Mouse (Mus musculus) liver, embryonic 12.5 days (tissue): ENCODE measurements around the gene Pde9a. TPM values are rescaled to one million over a fixed set of nuclear protein-coding genes. Genes with fewer than 3 reads are reported as not detected.

Source experiments
- ATAC-seq: fragments of 200-750 bp; cut with Nextera tagmentation; 2 replicates; pipeline ENCODE4 v1.8.0; 2017; ENCODE audit warnings: moderate number of reproducible peaks, mild to moderate bottlenecking, moderate library complexity
- H3K27ac ChIP-seq: fragments of 300-500 bp; sonication (generic); 2 replicates; pipeline ENCODE4 v1.5.1; 2016; ENCODE audit warnings: mild to moderate bottlenecking
- H3K27me3 ChIP-seq: fragments of 300-500 bp; sonication (generic); replicated peaks from 2 replicates; pipeline ENCODE4 v1.6.1; 2016; ENCODE audit warnings: mild to moderate bottlenecking, moderate library complexity
- H3K36me3 ChIP-seq: fragments of 300-500 bp; sonication (generic); 2 replicates; pipeline ENCODE4 v1.6.1; 2016; ENCODE audit warnings: mild to moderate bottlenecking, moderate library complexity
- H3K4me1 ChIP-seq: fragments of 300-500 bp; sonication (generic); 2 replicates; pipeline ENCODE4 v1.6.1; 2016
- H3K4me2 ChIP-seq: fragments of 300-500 bp; sonication (generic); 2 replicates; pipeline ENCODE4 v1.6.1; 2016; ENCODE audit warnings: mild to moderate bottlenecking, moderate library complexity
- H3K4me3 ChIP-seq: fragments of 300-500 bp; sonication (generic); 2 replicates; pipeline ENCODE4 v1.5.1; 2016; ENCODE audit warnings: mild to moderate bottlenecking, moderate library complexity
- H3K9ac ChIP-seq: fragments of 300-500 bp; sonication (generic); 2 replicates; pipeline ENCODE4 v1.6.1; 2016; ENCODE audit warnings: mild to moderate bottlenecking, moderate library complexity
- H3K9me3 ChIP-seq: fragments of 300-500 bp; sonication (generic); replicated peaks from 2 replicates; pipeline ENCODE4 v1.6.1; 2016; ENCODE audit warnings: mild to moderate bottlenecking, moderate library complexity
- WGBS: fragments of 180-500 bp; shearing (Covaris S2); methylation state at CpG from one replicate; pipeline ENCODE4 v1.1.7; 2016; ENCODE audit not compliant: insufficient replicate concordance; 5-methylcytosine and 5-hydroxymethylcytosine counted together
- polyA plus RNA-seq: library from polyadenylated mRNA; unstranded; fragments of >200 nt; fragmentation: Nextera tagmentation; extraction: Ambion mirVana; gene quantifications from 2 replicates; pipeline ENCODE4 v1.2.1, GENCODE M21; 2016

The Pde9a gene
- polyA plus RNA-seq, 1 experiment from 2014 or later: 5.6 TPM

GRCm38 (mm10) chr17:31479108-31479844 lies 93.3 kb downstream of the Pde9a start:
- WGBS: 43% methylated on average over 11 of the region's 11 CpGs
- H3K27me3 ChIP-seq: no peaks in the 10 kb centered on the region
- H3K27ac ChIP-seq: no peak overlapping the region
- H3K36me3 ChIP-seq: no peaks in the 10 kb centered on the region
- 0 out of 2 replicates have a peak, but pooled peaks cover 6% of the 10 kb centered on the region for H3K4me1 ChIP-seq
- H3K9me3 ChIP-seq: no peaks in the 10 kb centered on the region
- no peak overlapping the region for H3K9ac ChIP-seq
- H3K4me2 ChIP-seq: no peak overlapping the region
- ATAC-seq: no peak
- H3K4me3 ChIP-seq: no peak overlapping the region

- Histone ChIP-seq H3K27me3 (peaks cover 8% of the 10 kb centered on the region), H3K4me2 (no peak overlapping the region), H3K9me3 (no peaks in the 10 kb centered on the region), H3K4me3 (no peak overlapping the region), H3K36me3 (no peaks in the 10 kb centered on the region), H3K4me1 (no peaks in the 10 kb centered on the region), H3K27ac (no peak overlapping the region), H3K9ac (no peak overlapping the region)
- no peak for ATAC-seq
- WGBS: 71% methylated on average over 10 of the region's 10 CpGs
These were observed 100.7 kb downstream of the Pde9a start for GRCm38 (mm10) chr17:31486616-31487198.

GRCm38 (mm10) chr17:31487433-31488060 lies 101.5 kb downstream of the Pde9a start:
- Histone ChIP-seq H3K4me3 (no peak overlapping the region), H3K9ac (no peak overlapping the region)
- ATAC-seq: no peak

GRCm38 (mm10) chr17:31491355-31491754 lies 105.3 kb downstream of the Pde9a start:
- Histone ChIP-seq H3K9ac (no peak overlapping the region), H3K4me1 (no peaks in the 10 kb centered on the region), H3K27ac (no peak overlapping the region), H3K4me2 (no peak overlapping the region), H3K4me3 (no peak overlapping the region), H3K9me3 (no peaks in the 10 kb centered on the region), H3K27me3 (peaks cover 6% of the 10 kb centered on the region), H3K36me3 (peaks cover 17% of the 10 kb centered on the region)
- ATAC-seq: no peak

More at GRCm38 (mm10) chr17:31487433-31488060, 101.5 kb downstream of the Pde9a start:
- no peak overlapping the region for H3K27ac ChIP-seq
- H3K9me3 ChIP-seq: no peaks in the 10 kb centered on the region
- H3K36me3 ChIP-seq: no peaks in the 10 kb centered on the region
- no peak overlapping the region for H3K4me2 ChIP-seq
- H3K27me3 ChIP-seq: peaks cover 8% of the 10 kb centered on the region
- H3K4me1 ChIP-seq: no peaks in the 10 kb centered on the region
- WGBS: 45% methylated on average over 6 of the region's 6 CpGs

- H3K27me3 ChIP-seq: no peaks in the 10 kb centered on the region; the same call in 1 of the 2 replicates
- no peak overlapping the region for H3K9ac ChIP-seq
- H3K4me2 ChIP-seq: no peak overlapping the region
- H3K9me3 ChIP-seq: no peaks in the 10 kb centered on the region
- H3K4me1 ChIP-seq: no peaks in the 10 kb centered on the region
- 0% methylated on average over 2 of the region's 2 CpGs for WGBS
- H3K4me3 ChIP-seq: no peak overlapping the region
- no peak overlapping the region for H3K27ac ChIP-seq
- no peak for ATAC-seq
- peaks cover 27% of the 10 kb centered on the region for H3K36me3 ChIP-seq
These were observed 106.4 kb downstream of the Pde9a start for GRCm38 (mm10) chr17:31492416-31492815.

GRCm38 (mm10) chr17:31494989-31495388 lies 109.0 kb downstream of the Pde9a start:
- WGBS: 92% methylated on average over 1 of the region's 1 CpGs
- H3K36me3 ChIP-seq: peaks cover 53% of the 10 kb centered on the region
- no peaks in the 10 kb centered on the region for H3K9me3 ChIP-seq
- no peaks in the 10 kb centered on the region for H3K27me3 ChIP-seq
- no peak for ATAC-seq
- no peak overlapping the region for H3K4me3 ChIP-seq
- no peaks in the 10 kb centered on the region for H3K4me1 ChIP-seq
- no peak overlapping the region for H3K9ac ChIP-seq
- no peak overlapping the region for H3K4me2 ChIP-seq
- no peak overlapping the region for H3K27ac ChIP-seq

- H3K36me3 ChIP-seq: peaks cover 80% of the 10 kb centered on the region
- no peak overlapping the region for H3K4me2 ChIP-seq
- 81% methylated on average over 6 of the region's 6 CpGs for WGBS
These were observed 111.7 kb downstream of the Pde9a start for GRCm38 (mm10) chr17:31497726-31498125.

GRCm38 (mm10) chr17:31499725-31500124 lies 113.7 kb downstream of the Pde9a start:
- H3K27me3 ChIP-seq: no peaks in the 10 kb centered on the region
- no peak overlapping the region for H3K4me3 ChIP-seq
- H3K4me2 ChIP-seq: no peak overlapping the region
- no peak overlapping the region for H3K9ac ChIP-seq
- ATAC-seq: no peak
- WGBS: 90% methylated on average over 12 of the region's 12 CpGs
- H3K27ac ChIP-seq: no peak overlapping the region
- no peaks in the 10 kb centered on the region for H3K9me3 ChIP-seq
- peaks cover 100% of the 10 kb centered on the region for H3K36me3 ChIP-seq
- peaks cover 34% of the 10 kb centered on the region for H3K4me1 ChIP-seq

More at GRCm38 (mm10) chr17:31497726-31498125, 111.7 kb downstream of the Pde9a start:
- no peak overlapping the region for H3K4me3 ChIP-seq
- no peaks in the 10 kb centered on the region for H3K27me3 ChIP-seq
- H3K27ac ChIP-seq: no peak overlapping the region
- H3K4me1 ChIP-seq: peaks cover 14% of the 10 kb centered on the region
- H3K9me3 ChIP-seq: no peaks in the 10 kb centered on the region
- no peak for ATAC-seq
- no peak overlapping the region for H3K9ac ChIP-seq

- H3K27ac ChIP-seq: no peak overlapping the region
- no peak overlapping the region for H3K9ac ChIP-seq
- no peaks in the 10 kb centered on the region for H3K27me3 ChIP-seq
- H3K36me3 ChIP-seq: peaks cover 100% of the 10 kb centered on the region
- WGBS: 88% methylated on average over 8 of the region's 8 CpGs
- H3K9me3 ChIP-seq: no peaks in the 10 kb centered on the region
- peaks cover 39% of the 10 kb centered on the region for H3K4me1 ChIP-seq
- H3K4me2 ChIP-seq: no peak overlapping the region
- no peak for ATAC-seq
- H3K4me3 ChIP-seq: no peak overlapping the region
These were observed 114.4 kb downstream of the Pde9a start for GRCm38 (mm10) chr17:31500416-31500815.

GRCm38 (mm10) chr17:31500908-31501307 lies 114.9 kb downstream of the Pde9a start:
- Histone ChIP-seq H3K9ac (no peak overlapping the region), H3K4me1 (peaks cover 39% of the 10 kb centered on the region), H3K4me3 (no peak overlapping the region), H3K9me3 (no peaks in the 10 kb centered on the region), H3K36me3 (peaks cover 100% of the 10 kb centered on the region), H3K4me2 (no peak overlapping the region), H3K27ac (no peak overlapping the region), H3K27me3 (no peaks in the 10 kb centered on the region)
- 80% methylated on average over 3 of the region's 3 CpGs for WGBS
- no peak for ATAC-seq

- H3K9me3 ChIP-seq: no peaks in the 10 kb centered on the region
- 46% methylated on average over 12 of the region's 12 CpGs for WGBS
- peaks cover 100% of the 10 kb centered on the region for H3K36me3 ChIP-seq
- ATAC-seq: peak; percentile 94
- H3K27ac ChIP-seq: peak overlapping the region; percentile 52
- H3K4me1 ChIP-seq: peaks cover 43% of the 10 kb centered on the region
- H3K9ac ChIP-seq: 0 out of 2 replicates have a peak overlapping the region, but pooled peaks have one; percentile 36
- peak overlapping the region; percentile 45 for H3K4me2 ChIP-seq
- H3K4me3 ChIP-seq: no peak overlapping the region
- no peaks in the 10 kb centered on the region for H3K27me3 ChIP-seq
These were observed 116.4 kb downstream of the Pde9a start for GRCm38 (mm10) chr17:31502261-31502927.

- WGBS: 87% methylated on average over 12 of the region's 12 CpGs
- no peaks in the 10 kb centered on the region for H3K9me3 ChIP-seq
These were observed 117.3 kb downstream of the Pde9a start for GRCm38 (mm10) chr17:31503337-31503736.

More at GRCm38 (mm10) chr17:31503337-31503736, 117.3 kb downstream of the Pde9a start:
- peaks cover 43% of the 10 kb centered on the region for H3K4me1 ChIP-seq
- no peak overlapping the region for H3K4me3 ChIP-seq
- peak overlapping the region; percentile 45; the same call in 1 of the 2 replicates for H3K4me2 ChIP-seq
- no peaks in the 10 kb centered on the region for H3K27me3 ChIP-seq
- H3K27ac ChIP-seq: 0 out of 2 replicates have a peak overlapping the region, but pooled peaks have one; percentile 52
- H3K36me3 ChIP-seq: peaks cover 100% of the 10 kb centered on the region
- no peak overlapping the region for H3K9ac ChIP-seq
- ATAC-seq: no peak
